8 mouse cellular contexts compared by ENCODE assay signal in the genomic region with DNA sequence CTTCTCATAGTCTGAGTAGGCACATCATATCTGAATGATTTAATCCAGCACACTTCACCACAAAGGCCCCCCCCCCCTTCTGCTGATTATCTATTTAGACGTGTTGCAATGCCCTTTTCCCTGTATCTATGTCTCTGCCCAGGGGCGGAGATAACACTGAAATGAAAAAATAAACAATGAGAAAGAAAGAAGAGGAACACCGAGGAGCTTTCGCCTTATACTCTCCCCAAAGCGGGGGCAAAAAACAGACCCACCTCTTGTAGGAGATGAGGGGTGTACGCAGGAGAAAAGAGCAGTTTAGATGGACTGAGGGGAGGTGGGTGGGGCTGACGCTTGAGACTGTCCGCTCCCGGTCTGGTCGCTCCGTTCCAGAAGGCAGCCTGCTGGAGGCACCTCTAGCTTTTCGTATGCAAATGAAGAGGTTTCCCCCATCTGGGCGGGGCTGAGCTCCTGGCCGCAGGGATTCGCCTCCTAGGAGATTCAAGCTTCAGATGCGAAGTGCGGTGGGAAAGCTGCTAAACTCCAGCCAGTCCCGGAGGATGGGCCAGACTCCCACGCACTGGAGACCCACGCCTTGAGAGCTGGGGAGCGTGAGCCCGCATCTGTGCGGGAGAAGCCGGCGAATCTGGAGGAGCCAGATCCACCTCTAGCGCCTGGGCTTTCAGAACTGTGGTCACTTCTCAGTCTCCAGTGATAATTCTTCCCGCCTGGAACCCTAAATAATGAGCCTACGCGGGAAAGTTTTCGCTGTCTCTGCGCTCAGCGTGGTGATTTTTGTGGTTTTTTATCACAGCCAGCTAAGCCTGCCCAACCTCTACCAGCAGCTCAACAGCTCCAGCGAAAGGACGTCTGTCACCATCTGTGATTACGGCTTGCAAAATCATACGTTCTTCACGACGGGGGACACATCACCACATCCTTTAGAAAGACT. TPM values are rescaled to one million over a fixed set of nuclear protein-coding genes. Genes with fewer than 3 reads are reported as not detected.
DNase-seq lines count a peak whose midpoint lies in the region; ATAC-seq and TF ChIP-seq lines count a peak whose summit lies in the region.

No protein-coding gene starts in this region.

- H3K27ac ChIP-seq in limb, embryonic 11.5 days (replicated peaks; ENCODE audit: low read depth, low read length): no peak overlapping the region
- H3K27ac ChIP-seq in midbrain, embryonic 11.5 days (ENCODE audit: low read depth, low read length): no peak overlapping the region
- H3K27ac ChIP-seq in small intestine, adult 2 months (ENCODE audit: insufficient read depth, low read depth, low read length): peak overlapping the region; percentile 35

- H3K4me2 ChIP-seq in limb, embryonic 11.5 days (ENCODE audit: low read depth, severe bottlenecking): peak overlapping the region; percentile 89
- peak overlapping the region; percentile 92 for H3K4me2 ChIP-seq in midbrain, embryonic 11.5 days

- intact Hi-C loops in gastrocnemius, postnatal 14 days (cut with DNase I; ENCODE audit: low total_unique reads): no loop called here

- TF ChIP-seq POLR2A in small intestine, adult 2 months (IDR thresholded peaks at IDR 0.05; ENCODE audit: low read depth, low read length): no peak

- H3K27me3 ChIP-seq in limb, embryonic 11.5 days (ENCODE audit: control insufficient read depth, insufficient read depth, low read length): peaks cover 3% of the 10 kb centered on the region; the same call in 1 of the 2 replicates
- peaks cover 9% of the 10 kb centered on the region for H3K27me3 ChIP-seq in midbrain, embryonic 11.5 days (ENCODE audit: control insufficient read depth, insufficient read depth, low read length)
- H3K27me3 ChIP-seq in small intestine, adult 2 months (ENCODE audit: control insufficient read depth, insufficient read depth, low read length): no peaks in the 10 kb centered on the region

- peak overlapping the region; percentile 39 for H3K4me3 ChIP-seq in limb, embryonic 11.5 days (ENCODE audit: low read depth, low read length)
- H3K4me3 ChIP-seq in midbrain, embryonic 11.5 days (ENCODE audit: low read depth, low read length): peak overlapping the region; percentile 42
- peak overlapping the region; percentile 66 for H3K4me3 ChIP-seq in small intestine, adult 2 months (ENCODE audit: low read depth, low read length)

- no peaks in the 10 kb centered on the region for H3K9me3 ChIP-seq in limb, embryonic 11.5 days (ENCODE audit: control insufficient read depth, low read length)
- no peaks in the 10 kb centered on the region for H3K9me3 ChIP-seq in midbrain, embryonic 11.5 days (ENCODE audit: control insufficient read depth, low read length)

- peak overlapping the region; percentile 45 for H3K9ac ChIP-seq in limb, embryonic 11.5 days (ENCODE audit: low read length)
- H3K9ac ChIP-seq in midbrain, embryonic 11.5 days (ENCODE audit: low read length): peak overlapping the region; percentile 61

- no peak; the same call in 1 of the 2 replicates for ATAC-seq in limb, embryonic 11.5 days (ENCODE audit: insufficient number of reproducible peaks, low FRiP score, low TSS enrichment, low read depth)
- peak; percentile 90 for ATAC-seq in midbrain, embryonic 11.5 days (ENCODE audit: low FRiP score)

- WGBS in limb, embryonic 11.5 days: under 1% methylated on average over 38 of the region's 38 CpGs
- under 1% methylated on average over 38 of the region's 38 CpGs for whole genome bisulfite sequencing in midbrain, embryonic 11.5 days
- WGBS in small intestine, adult 2 months: 2% methylated on average over 38 of the region's 38 CpGs

- H3K36me3 ChIP-seq in limb, embryonic 11.5 days (ENCODE audit: control insufficient read depth, insufficient read depth, low read length): no peaks in the 10 kb centered on the region
- no peaks in the 10 kb centered on the region for H3K36me3 ChIP-seq in midbrain, embryonic 11.5 days (ENCODE audit: control insufficient read depth, insufficient read depth, low read length)
- no peaks in the 10 kb centered on the region for H3K36me3 ChIP-seq in small intestine, adult 2 months (ENCODE audit: control insufficient read depth, insufficient read depth, low read length)

- TF ChIP-seq CTCF in small intestine, adult 2 months (IDR thresholded peaks at IDR 0.05; ENCODE audit: extremely low read depth, insufficient read length, insufficient replicate concordance, low read depth, low read length): no peak

- DNase-seq in left cerebral cortex, adult 18-20 months (ENCODE audit: low spot score in 2 of 2): peak; percentile 51 to 77
- DNase-seq in left cerebral cortex, adult 11 months (ENCODE audit: low spot score): no peak
- peak; percentile 17 for DNase-seq in cerebellum, postnatal 36 days
- peak; percentile 31 for DNase-seq in gastrocnemius, postnatal 14 days
- DNase-seq in induced T-regulatory cell, adult 2 months (ENCODE audit: low read depth): peak; percentile 34
- peak; percentile 71 for DNase-seq in limb, embryonic 11.5 days (ENCODE audit: low spot score)
- DNase-seq in midbrain, embryonic 11.5 days (ENCODE audit: low spot score, missing footprints): peak; percentile 97

- peaks cover 8% of the 10 kb centered on the region; the same call in 1 of the 2 replicates for H3K4me1 ChIP-seq in limb, embryonic 11.5 days (ENCODE audit: control insufficient read depth, insufficient read depth, low read length)
- H3K4me1 ChIP-seq in midbrain, embryonic 11.5 days (ENCODE audit: control insufficient read depth, insufficient read depth, low read length): peaks cover 15% of the 10 kb centered on the region
- peaks cover 18% of the 10 kb centered on the region; the same call in 1 of the 2 replicates for H3K4me1 ChIP-seq in small intestine, adult 2 months (ENCODE audit: control insufficient read depth, insufficient read depth, insufficient read length, low read length)

RNA-seq across cellular contexts. Expression of gene Gcnt2, which starts 57.9 kb away (rescaled TPM):
- total RNA-seq in left cerebral cortex, adult 18-20 months (2021): 10 to 100 TPM; 21.5 to 26.9 TPM
- 1 to 10 TPM; 3.9 to 5.8 TPM for total RNA-seq in gastrocnemius, postnatal 14 days (2021)
- 2.3 and 2.4 TPM in 2 replicates for polyA plus RNA-seq in limb, embryonic 11.5 days (2014; fragmentation: Nextera tagmentation; extraction: Ambion mirVana)
- polyA plus RNA-seq in midbrain, embryonic 11.5 days (2014; fragmentation: Nextera tagmentation; extraction: Ambion mirVana): 4.0 and 5.3 TPM in 2 replicates
- 2.2 and 3.8 TPM in 2 replicates for polyA plus RNA-seq in small intestine, adult 2 months (2012; rRNA removed)
